Mouse (Mus musculus) CH12.LX (cell line): ENCODE measurements at regions not wholly inside any gene's neighbourhood (a gene's known extent, or its start where the extent isn't known, plus 50 kb on each side); places are given as distances from the start of the nearest gene placed in this dataset.

Experiments used
- BHLHE40 ChIP-seq: IDR thresholded peaks from 2 replicates; pipeline ENCODE4 v1.6.1; 2011; ENCODE audit warnings: mild to moderate bottlenecking, low read depth, low read length, improper control_type of control experiment
- CTCF ChIP-seq, 2 experiments: IDR thresholded peaks in 1 of 2; conservative IDR thresholded peaks in 1 of 2; 2 replicates each; pipeline ENCODE4 v1.5.1; 2011 to 2012; ENCODE audit warnings: low read depth in 2 of 2, low read length in 2 of 2, improper control_type of control experiment in 1 of 2, inconsistent platforms in 1 of 2, mild to moderate bottlenecking in 1 of 2, moderate library complexity in 1 of 2
- HCFC1 ChIP-seq: IDR thresholded peaks from 2 replicates; pipeline ENCODE4 v1.6.1; 2012; ENCODE audit warnings: low read depth, mild to moderate bottlenecking, inconsistent platforms, low read length, improper control_type of control experiment

DNA sequence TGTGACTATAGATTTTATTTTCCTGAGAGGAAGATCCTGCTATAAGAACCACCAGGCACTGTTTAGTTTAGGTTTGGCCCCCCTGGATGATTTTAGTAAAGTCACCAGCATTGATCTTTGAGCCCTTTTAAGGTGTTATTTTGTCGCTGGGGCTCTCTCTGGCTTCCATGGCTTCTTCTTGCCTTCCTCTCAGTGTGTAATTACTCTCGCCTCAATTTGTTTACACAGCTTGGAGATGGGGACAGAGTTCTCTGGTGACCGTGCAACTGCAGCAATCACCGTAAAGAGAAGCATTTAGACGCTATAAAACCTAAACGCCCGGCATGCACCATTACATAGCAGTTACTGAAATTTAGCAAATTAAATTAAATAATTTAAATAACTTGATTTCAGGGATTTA lies 788.5 kb upstream of the Car8 start:
- no peak for TF ChIP-seq CTCF (conservative IDR thresholded peaks at IDR 0.05 in 1 of 2, IDR thresholded peaks at IDR 0.05 in 1 of 2; ENCODE audit: low read depth in 2 of 2, low read length in 2 of 2)
- no peak for TF ChIP-seq BHLHE40
- TF ChIP-seq HCFC1: no peak
